Mouse (Mus musculus) gastrocnemius, postnatal 14 days (tissue): ENCODE results near the gene Tex14. TPM values are rescaled to one million over a fixed set of nuclear protein-coding genes. Genes with fewer than 3 reads are reported as not detected.

Experiments used
- DNase-seq: peaks from one replicate; pipeline ENCODE4 v3.0.0; 2021; ENCODE audit warnings: mixed read lengths
- intact Hi-C: fragments of 180-260 bp; cut with DNase I; formaldehyde crosslinking; loops from one replicate; pipeline ENCODE4 v1.15.1; 2025; ENCODE audit warnings: low total_unique reads
- total RNA-seq, 2 experiments: library from RNA; stranded (reverse); gene quantifications; 2 replicates each; pipeline ENCODE4 v1.2.3; 2021

Tex14 gene
- total RNA-seq, 2 experiments from 2014 or later, result 0.53 to 0.59 TPM

DNA sequence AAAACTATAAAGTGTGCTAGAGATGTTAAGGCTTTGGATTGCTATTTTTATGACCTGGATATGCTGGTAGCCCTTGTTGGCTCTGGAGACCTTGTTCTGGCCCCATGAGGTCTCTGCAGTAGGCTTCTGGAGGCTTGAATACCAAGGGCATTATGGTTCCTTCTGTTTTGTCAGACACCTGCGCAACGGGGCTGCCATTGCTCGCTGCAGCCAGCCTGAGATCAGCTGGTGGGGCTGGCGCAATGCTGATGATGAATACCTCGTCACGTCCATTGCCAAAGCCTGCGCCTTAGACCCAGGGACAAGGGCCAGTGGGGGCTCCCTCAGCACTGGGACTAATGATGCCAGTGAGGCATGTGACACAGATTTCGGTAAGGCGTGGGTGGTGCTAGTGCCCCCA is 197.4 kb downstream of the Tex14 start:
- intact Hi-C loops, result no loop called here

GRCm38 (mm10) chr11:87603571-87603970 is 198.7 kb downstream of the Tex14 start:
- intact Hi-C loops, result no loop called here
- no peak for DNase-seq

More for the DNA sequence above, 197.4 kb downstream of the Tex14 start:
- no peak for DNase-seq

Other genes starting within 250 kb of the Tex14 start
- under 1 TPM; 0.75 to 0.76 TPM for gene Ppm1e, start 46.0 kb upstream of the Tex14 start, total RNA-seq
- gene Rad51c, start 111 bp upstream of the Tex14 start, total RNA-seq, result under 1 TPM; 0.78 to 0.98 TPM
- gene Gm11492, start 161.6 kb downstream of the Tex14 start, total RNA-seq, result not detected
- 10 to 100 TPM; 41.2 TPM for gene Sept4, start 163.8 kb downstream of the Tex14 start, total RNA-seq
- 10 to 100 TPM in 1 of 2 experiments, 1 to 10 TPM in 1; 9.5 to 12.4 TPM for gene Mtmr4, start 187.1 kb downstream of the Tex14 start, total RNA-seq
- gene Hsf5, start 212.1 kb downstream of the Tex14 start, total RNA-seq, result not detected